Comparison of ENCODE assay signal across 15 mouse cellular contexts in the genomic region with DNA sequence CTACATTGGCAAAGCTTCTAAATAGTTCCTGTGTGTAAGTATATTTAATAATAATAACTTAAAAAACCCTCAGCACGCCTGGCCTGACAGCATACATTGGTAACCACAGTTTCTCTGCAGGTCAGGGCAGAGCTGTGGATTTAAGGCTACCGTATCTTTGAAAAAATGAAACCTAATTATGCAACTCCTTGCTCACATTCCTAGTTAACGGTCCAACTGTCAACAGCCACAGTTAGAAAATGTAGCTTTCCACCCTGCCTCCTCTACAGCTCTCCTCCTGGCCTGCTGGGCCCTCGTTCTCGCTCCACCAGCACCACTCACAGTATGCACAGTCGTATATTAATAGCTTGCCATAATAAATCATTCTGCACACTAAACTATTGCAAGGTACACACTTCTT. TPM values are rescaled to one million over a fixed set of nuclear protein-coding genes. Genes with fewer than 3 reads are reported as not detected.
DNase-seq lines count a peak whose midpoint lies in the region; ATAC-seq and TF ChIP-seq lines count a peak whose summit lies in the region.
"Had no signal": no experiment of that assay in that cellular context is flagged by ENCODE, and none has a peak within 500 bp of the region (broad histone marks: within the 10 kb centered on the region; RNA-seq: fewer than 3 reads in every experiment).

No protein-coding gene starts in this region.

- peak overlapping the region; percentile 65 for H3K4me2 ChIP-seq in heart, embryonic 16.5 days (ENCODE audit: low read depth, low read length)
- H3K4me2 ChIP-seq in stomach, postnatal 0 days (replicated peaks; ENCODE audit: low read depth) = no peak overlapping the region
- H3K4me2 ChIP-seq: embryonic facial prominence, embryonic 15.5 days; hindbrain, embryonic 14.5 days; limb, embryonic 13.5 days; midbrain, embryonic 13.5 days; neural tube, embryonic 13.5 days; stomach, embryonic 15.5 days had no signal

- ATAC-seq in heart, embryonic 16.5 days (replicated peaks; ENCODE audit: extremely low read depth, insufficient read depth, low FRiP score) = no peak
- ATAC-seq in stomach, postnatal 0 days (ENCODE audit: low FRiP score, low TSS enrichment) = no peak
- ATAC-seq: midbrain, embryonic 13.5 days had no signal

- no peaks in the 10 kb centered on the region for H3K9me3 ChIP-seq in heart, embryonic 16.5 days (replicated peaks; ENCODE audit: control insufficient read depth, low read length)
- H3K9me3 ChIP-seq in limb, embryonic 10.5 days (replicated peaks) = no peaks in the 10 kb centered on the region
- H3K9me3 ChIP-seq in stomach, postnatal 0 days (ENCODE audit: control insufficient read depth, low read length) = no peaks in the 10 kb centered on the region
- H3K9me3 ChIP-seq: embryonic facial prominence, embryonic 15.5 days; limb, embryonic 13.5 days; midbrain, embryonic 13.5 days; neural tube, embryonic 13.5 days; stomach, embryonic 15.5 days had no signal

- 0 out of 2 replicates have a peak overlapping the region, but pooled peaks have one; percentile 9 for H3K4me3 ChIP-seq in heart, embryonic 16.5 days (ENCODE audit: low read length)
- no peak overlapping the region for H3K4me3 ChIP-seq in lung, adult 2 months (replicated peaks; ENCODE audit: extremely low read depth, low read depth, low read length)
- H3K4me3 ChIP-seq in limb, embryonic 10.5 days = no peak overlapping the region
- H3K4me3 ChIP-seq in stomach, postnatal 0 days (ENCODE audit: low read depth, low read length) = no peak overlapping the region
- H3K4me3 ChIP-seq: embryonic facial prominence, embryonic 15.5 days; limb, embryonic 13.5 days; midbrain, embryonic 13.5 days; neural tube, embryonic 13.5 days; stomach, embryonic 15.5 days had no signal

- H3K27ac ChIP-seq in heart, embryonic 16.5 days (ENCODE audit: low read length) = peak overlapping the region; percentile 57
- no peak overlapping the region for H3K27ac ChIP-seq in limb, embryonic 10.5 days
- H3K27ac ChIP-seq in stomach, postnatal 0 days (replicated peaks) = 0 out of 2 replicates have a peak overlapping the region, but pooled peaks have one; percentile 35
- H3K27ac ChIP-seq: embryonic facial prominence, embryonic 15.5 days; hindbrain, embryonic 14.5 days; limb, embryonic 13.5 days; midbrain, embryonic 13.5 days; neural tube, embryonic 13.5 days; stomach, embryonic 15.5 days had no signal

- no peak for TF ChIP-seq CTCF in lung, adult 2 months (IDR thresholded peaks at IDR 0.05; ENCODE audit: insufficient read depth, low read length)
- no peak for TF ChIP-seq CTCF in stomach, postnatal 0 days (IDR thresholded peaks at IDR 0.05; ENCODE audit: low read depth)

- TF ChIP-seq EP300 in stomach, postnatal 0 days (optimal IDR thresholded peaks at IDR 0.05) = no peak

- no peaks in the 10 kb centered on the region for H3K36me3 ChIP-seq in heart, embryonic 16.5 days (ENCODE audit: control insufficient read depth, insufficient read depth)
- no peaks in the 10 kb centered on the region for H3K36me3 ChIP-seq in limb, embryonic 10.5 days
- no peaks in the 10 kb centered on the region for H3K36me3 ChIP-seq in stomach, postnatal 0 days (ENCODE audit: control insufficient read depth, insufficient read depth, low read length)
- H3K36me3 ChIP-seq: embryonic facial prominence, embryonic 15.5 days; limb, embryonic 13.5 days; midbrain, embryonic 13.5 days; neural tube, embryonic 13.5 days; stomach, embryonic 15.5 days had no signal

- TF ChIP-seq POLR2A in lung, adult 2 months (IDR thresholded peaks at IDR 0.05; ENCODE audit: borderline replicate concordance, extremely low read depth, low read depth, low read length) = no peak

- 32% methylated on average over 6 of the region's 6 CpGs for WGBS in heart, embryonic 16.5 days
- WGBS in lung, adult 2 months = 34% methylated on average over 6 of the region's 6 CpGs
- WGBS in limb, embryonic 10.5 days = 75% methylated on average over 6 of the region's 6 CpGs
- 27% methylated on average over 6 of the region's 6 CpGs for WGBS in stomach, postnatal 0 days

- H3K9ac ChIP-seq in heart, embryonic 16.5 days (ENCODE audit: low read length) = 0 out of 2 replicates have a peak overlapping the region, but pooled peaks have one; percentile 21
- H3K9ac ChIP-seq in stomach, postnatal 0 days (ENCODE audit: low read length) = no peak overlapping the region
- H3K9ac ChIP-seq: embryonic facial prominence, embryonic 15.5 days; hindbrain, embryonic 14.5 days; midbrain, embryonic 13.5 days; neural tube, embryonic 13.5 days; stomach, embryonic 15.5 days had no signal

- peaks cover 37% of the 10 kb centered on the region for H3K4me1 ChIP-seq in heart, embryonic 16.5 days (ENCODE audit: control insufficient read depth, insufficient read depth, low read length)
- peaks cover 14% of the 10 kb centered on the region for H3K4me1 ChIP-seq in lung, adult 2 months (ENCODE audit: control insufficient read depth, insufficient read depth, low read length)
- H3K4me1 ChIP-seq in limb, embryonic 10.5 days = peaks cover 42% of the 10 kb centered on the region
- peaks cover 10% of the 10 kb centered on the region for H3K4me1 ChIP-seq in stomach, postnatal 0 days (replicated peaks; ENCODE audit: control insufficient read depth, insufficient read depth)

- H3K27me3 ChIP-seq in heart, embryonic 16.5 days (ENCODE audit: control insufficient read depth, insufficient read depth, low read length) = no peaks in the 10 kb centered on the region
- 0 out of 2 replicates have a peak, but pooled peaks cover 5% of the 10 kb centered on the region for H3K27me3 ChIP-seq in limb, embryonic 10.5 days (ENCODE audit: low read depth, poor library complexity, severe bottlenecking)
- H3K27me3 ChIP-seq in stomach, postnatal 0 days (ENCODE audit: control insufficient read depth, insufficient read depth, low read length) = no peaks in the 10 kb centered on the region
- H3K27me3 ChIP-seq: embryonic facial prominence, embryonic 15.5 days; limb, embryonic 13.5 days; neural tube, embryonic 13.5 days; stomach, embryonic 15.5 days had no signal

- intact Hi-C loops in heart, postnatal 14 days (cut with DNase I) = loop anchor here (5.0 kb wide), 1 partner anchor 47 kb away; no protein-coding TSS in a partner anchor

- DNase-seq in heart, postnatal 14 days = no peak
- DNase-seq in lung, postnatal 25 days (ENCODE audit: low spot score) = peak; percentile 14
- no peak for DNase-seq in lung, adult 2 months
- DNase-seq in limb, embryonic 10.5 days (ENCODE audit: low spot score) = peak; percentile 28
- DNase-seq in stomach, postnatal 0 days (ENCODE audit: low spot score) = no peak
- DNase-seq in ovary, adult 18-20 months (ENCODE audit: low spot score) = no peak
- DNase-seq: cerebellum, postnatal 25 days; right cerebral cortex, postnatal 14 days had no signal

RNA-seq across cellular contexts. Expression of gene Frs2, which starts 3.7 kb away (rescaled TPM):
- 16.1 and 17.5 TPM in 2 replicates for polyA plus RNA-seq in heart, embryonic 16.5 days (2015; fragmentation: Nextera tagmentation; extraction: Ambion mirVana)
- 10 to 100 TPM; 17.9 to 19.5 TPM for total RNA-seq in heart, postnatal 14 days (2021)
- 9.8 and 14.9 TPM in 2 replicates for polyA plus RNA-seq in lung, adult 2 months (2012; rRNA removed)
- 18.0 and 20.0 TPM in 2 replicates for polyA plus RNA-seq in limb, embryonic 10.5 days (2016; fragmentation: Nextera tagmentation; extraction: Ambion mirVana)
- polyA plus RNA-seq in stomach, postnatal 0 days (2015; fragmentation: Nextera tagmentation; extraction: Ambion mirVana) = 11.6 and 11.9 TPM in 2 replicates

Comparison
In these comparisons a context has a peak if more than half of its experiments do, and no peak if none do; other contexts are left out.
1. DNase-seq: peak in lung, postnatal 25 days (single experiment) and limb, embryonic 10.5 days (single experiment); none in heart, postnatal 14 days (0 of 2), lung, adult 2 months (single experiment), stomach, postnatal 0 days (single experiment) and ovary, adult 18-20 months (single experiment).